Mouse (Mus musculus) liver, embryonic 16.5 days (tissue): Measurements from ENCODE around the gene Tbx2. TPM values are rescaled to one million over a fixed set of nuclear protein-coding genes. Genes with fewer than 3 reads are reported as not detected.

ENCODE experiments used
- ATAC-seq: fragments of 200-750 bp; cut with Nextera tagmentation; 2 replicates; pipeline ENCODE4 v1.8.0; 2017; ENCODE audit warnings: low read depth, mild to moderate bottlenecking, moderate number of reproducible peaks, moderate library complexity
- H3K27ac ChIP-seq: fragments of 300-500 bp; sonication (generic); 2 replicates; pipeline ENCODE4 v1.5.1; 2014; ENCODE audit warnings: mild to moderate bottlenecking, low read length
- H3K27me3 ChIP-seq: fragments of 300-500 bp; sonication (generic); 2 replicates; pipeline ENCODE4 v1.6.1; 2014; ENCODE audit warnings: low read depth, low read length, mixed read lengths; ENCODE audit not compliant: control insufficient read depth, insufficient read depth
- H3K36me3 ChIP-seq: fragments of 300-500 bp; sonication (generic); 2 replicates; pipeline ENCODE4 v1.6.1; 2014; ENCODE audit warnings: mild to moderate bottlenecking; ENCODE audit not compliant: control insufficient read depth, insufficient read depth
- H3K4me1 ChIP-seq: fragments of 300-500 bp; sonication (generic); 2 replicates; pipeline ENCODE4 v1.6.1; 2014; ENCODE audit warnings: low read depth, low read length, mixed read lengths; ENCODE audit not compliant: control insufficient read depth
- H3K4me2 ChIP-seq: fragments of 300-500 bp; sonication (generic); 2 replicates; pipeline ENCODE4 v1.6.1; 2014; ENCODE audit warnings: low read depth, low read length, mixed read lengths
- H3K4me3 ChIP-seq: fragments of 300-500 bp; sonication (generic); 2 replicates; pipeline ENCODE4 v1.5.1; 2014; ENCODE audit warnings: low read depth, mild to moderate bottlenecking, low read length
- H3K9ac ChIP-seq: fragments of 300-500 bp; sonication (generic); 2 replicates; pipeline ENCODE4 v1.6.1; 2014; ENCODE audit warnings: low read depth, low read length
- H3K9me3 ChIP-seq: fragments of 300-500 bp; sonication (generic); replicated peaks from 2 replicates; pipeline ENCODE4 v1.6.1; 2016; ENCODE audit warnings: low read length; ENCODE audit not compliant: control insufficient read depth
- WGBS: fragments of 180-500 bp; shearing (Covaris S2); extraction: QIAGEN DNeasy Blood & Tissue Kit; methylation state at CpG from one replicate; pipeline ENCODE4 v1.1.7; 2014; ENCODE audit not compliant: insufficient replicate concordance; 5-methylcytosine and 5-hydroxymethylcytosine counted together
- polyA plus RNA-seq: library from polyadenylated mRNA; unstranded; fragments of >200 nt; fragmentation: Nextera tagmentation; extraction: Ambion mirVana; gene quantifications from 2 replicates; pipeline ENCODE4 v1.2.1, GENCODE M21; 2015

Gene Tbx2
- polyA plus RNA-seq, 1 experiment from 2014 or later = 0.26 TPM

- H3K36me3 ChIP-seq = no peaks in the 10 kb centered on the region
- peak overlapping the region; percentile 55 for H3K9ac ChIP-seq
- no peaks in the 10 kb centered on the region for H3K9me3 ChIP-seq
- H3K27ac ChIP-seq = peak overlapping the region; percentile 92
- H3K4me3 ChIP-seq = peak overlapping the region; percentile 42
- 69% methylated on average over 11 of the region's 11 CpGs for WGBS
- peaks cover 67% of the 10 kb centered on the region for H3K4me1 ChIP-seq
- peaks cover 18% of the 10 kb centered on the region for H3K27me3 ChIP-seq
- peak overlapping the region; percentile 63 for H3K4me2 ChIP-seq
- no peak for ATAC-seq
Observed at GRCm38 (mm10) chr11:85800380-85800779, 32.0 kb upstream of the Tbx2 start.

GRCm38 (mm10) chr11:85804048-85804447 lies 28.3 kb upstream of the Tbx2 start:
- Histone ChIP-seq H3K27me3 (peaks cover 9% of the 10 kb centered on the region), H3K9ac (peak overlapping the region; percentile 65), H3K36me3 (no peaks in the 10 kb centered on the region), H3K4me3 (peak overlapping the region; percentile 55), H3K4me2 (peak overlapping the region; percentile 70), H3K4me1 (peaks cover 62% of the 10 kb centered on the region), H3K27ac (peak overlapping the region; percentile 98), H3K9me3 (no peaks in the 10 kb centered on the region)
- 21% methylated on average over 5 of the region's 5 CpGs for WGBS
- ATAC-seq = peak; percentile 93

- Histone ChIP-seq H3K4me3 (no peak overlapping the region), H3K27me3 (peaks cover 4% of the 10 kb centered on the region; the same call in 1 of the 2 replicates), H3K36me3 (no peaks in the 10 kb centered on the region), H3K4me2 (no peak overlapping the region), H3K4me1 (peaks cover 45% of the 10 kb centered on the region), H3K9ac (no peak overlapping the region), H3K27ac (peak overlapping the region; percentile 98; the same call in 1 of the 2 replicates), H3K9me3 (no peaks in the 10 kb centered on the region)
- 73% methylated on average over 1 of the region's 1 CpGs for WGBS
- ATAC-seq = no peak
Observed at GRCm38 (mm10) chr11:85805779-85806178, 26.6 kb upstream of the Tbx2 start.

- Histone ChIP-seq H3K4me3 (no peak overlapping the region), H3K4me1 (peaks cover 29% of the 10 kb centered on the region), H3K9me3 (no peaks in the 10 kb centered on the region), H3K4me2 (no peak overlapping the region), H3K36me3 (no peaks in the 10 kb centered on the region), H3K9ac (no peak overlapping the region), H3K27ac (no peak overlapping the region), H3K27me3 (peaks cover 4% of the 10 kb centered on the region; the same call in 1 of the 2 replicates)
- WGBS = 70% methylated on average over 11 of the region's 11 CpGs
- no peak for ATAC-seq
Observed at GRCm38 (mm10) chr11:85807353-85807752, 25.0 kb upstream of the Tbx2 start.

GRCm38 (mm10) chr11:85811229-85811628 lies 21.1 kb upstream of the Tbx2 start:
- no peak for ATAC-seq
- Histone ChIP-seq H3K9ac (no peak overlapping the region), H3K4me3 (no peak overlapping the region), H3K4me2 (no peak overlapping the region), H3K9me3 (no peaks in the 10 kb centered on the region), H3K4me1 (no peaks in the 10 kb centered on the region; the same call in none of the 2 replicates), H3K27ac (no peak overlapping the region), H3K27me3 (no peaks in the 10 kb centered on the region; the same call in 1 of the 2 replicates), H3K36me3 (no peaks in the 10 kb centered on the region)
- WGBS = 28% methylated on average over 4 of the region's 4 CpGs

GRCm38 (mm10) chr11:85811676-85812075 lies 20.7 kb upstream of the Tbx2 start:
- Histone ChIP-seq H3K4me3 (no peak overlapping the region), H3K9me3 (no peaks in the 10 kb centered on the region), H3K36me3 (no peaks in the 10 kb centered on the region), H3K27ac (no peak overlapping the region; the same call in 1 of the 2 replicates), H3K4me1 (no peaks in the 10 kb centered on the region; the same call in none of the 2 replicates), H3K9ac (no peak overlapping the region), H3K4me2 (no peak overlapping the region), H3K27me3 (no peaks in the 10 kb centered on the region; the same call in 1 of the 2 replicates)
- 70% methylated on average over 5 of the region's 5 CpGs for WGBS
- ATAC-seq = no peak

- ATAC-seq = 0 out of 2 replicates have a peak, but pooled peaks have one; percentile 17
- no peaks in the 10 kb centered on the region; the same call in none of the 2 replicates for H3K4me1 ChIP-seq
- H3K4me3 ChIP-seq = no peak overlapping the region
- no peak overlapping the region for H3K4me2 ChIP-seq
- no peak overlapping the region for H3K9ac ChIP-seq
- H3K36me3 ChIP-seq = no peaks in the 10 kb centered on the region
- H3K9me3 ChIP-seq = no peaks in the 10 kb centered on the region
- H3K27ac ChIP-seq = peak overlapping the region; percentile 30; the same call in 1 of the 2 replicates
- WGBS = 60% methylated on average over 12 of the region's 12 CpGs
- peaks cover under 1% of the 10 kb centered on the region; the same call in 1 of the 2 replicates for H3K27me3 ChIP-seq
Observed at GRCm38 (mm10) chr11:85812201-85812966, 20.0 kb upstream of the Tbx2 start.

GRCm38 (mm10) chr11:85814678-85815077 lies 17.7 kb upstream of the Tbx2 start:
- Histone ChIP-seq H3K27me3 (peaks cover 2% of the 10 kb centered on the region; the same call in 1 of the 2 replicates), H3K4me1 (no peaks in the 10 kb centered on the region; the same call in none of the 2 replicates), H3K9ac (no peak overlapping the region), H3K4me2 (no peak overlapping the region), H3K9me3 (no peaks in the 10 kb centered on the region), H3K36me3 (no peaks in the 10 kb centered on the region), H3K4me3 (no peak overlapping the region), H3K27ac (no peak overlapping the region)
- WGBS = 49% methylated on average over 4 of the region's 4 CpGs
- ATAC-seq = no peak

GRCm38 (mm10) chr11:85816471-85816870 lies 15.9 kb upstream of the Tbx2 start:
- no peaks in the 10 kb centered on the region for H3K36me3 ChIP-seq
- H3K27me3 ChIP-seq = peaks cover 2% of the 10 kb centered on the region; the same call in 1 of the 2 replicates
- H3K4me1 ChIP-seq = no peaks in the 10 kb centered on the region; the same call in none of the 2 replicates
- no peak overlapping the region for H3K9ac ChIP-seq
- no peak overlapping the region for H3K4me2 ChIP-seq
- 75% methylated on average over 5 of the region's 5 CpGs for WGBS
- no peak for ATAC-seq
- no peaks in the 10 kb centered on the region for H3K9me3 ChIP-seq
- H3K27ac ChIP-seq = no peak overlapping the region
- H3K4me3 ChIP-seq = no peak overlapping the region
